Mouse (Mus musculus) CD8-positive naive resting alpha-beta T cell, adult 2 months (primary cell): ENCODE measurements around the gene Hspa1a.
"Not testable (repeated sequence)": the region's sequence is repeated elsewhere in the genome, so short reads cannot be mapped to it uniquely, and the experiment has no call there.

ENCODE experiments used
- DNase-seq, 2 experiments: peaks; one replicate each; pipeline ENCODE4 v3.0.0; 2022; ENCODE audit warnings: low read depth in 2 of 2, low spot score in 2 of 2

Hspa1a gene

GRCm38 (mm10) chr17:34948721-34949552 lies 23.0 kb downstream of the Hspa1a start:
- not testable (repeated sequence) for DNase-seq

- DNase-seq = peak in 1 of 2 experiments; percentile 19
These were observed 24.4 kb downstream of the Hspa1a start for GRCm38 (mm10) chr17:34947606-34948005.

GRCm38 (mm10) chr17:34946486-34947140 lies 25.3 kb downstream of the Hspa1a start:
- DNase-seq = no peak

GRCm38 (mm10) chr17:34944362-34944761 lies 27.6 kb downstream of the Hspa1a start:
- DNase-seq = no peak

GRCm38 (mm10) chr17:34943128-34943815 lies 28.7 kb downstream of the Hspa1a start:
- DNase-seq = no peak

- DNase-seq = no peak
These were observed 30.5 kb downstream of the Hspa1a start for GRCm38 (mm10) chr17:34941344-34942041.

- DNase-seq = no peak
These were observed 33.9 kb downstream of the Hspa1a start for GRCm38 (mm10) chr17:34937960-34938505.

GRCm38 (mm10) chr17:34934830-34935229 lies 37.1 kb downstream of the Hspa1a start:
- no peak for DNase-seq

- DNase-seq = no peak
These were observed 37.9 kb downstream of the Hspa1a start for GRCm38 (mm10) chr17:34934031-34934430.

- peak in 1 of 2 experiments; percentile 27 for DNase-seq
These were observed 39.7 kb downstream of the Hspa1a start for GRCm38 (mm10) chr17:34932287-34932686.

GRCm38 (mm10) chr17:34931735-34932098 lies 40.2 kb downstream of the Hspa1a start:
- peak; percentile 28 to 49 for DNase-seq

- DNase-seq = peak; percentile 91 to 93
These were observed 40.8 kb downstream of the Hspa1a start, which contains the start of gene Neu1 for GRCm38 (mm10) chr17:34931061-34931734. TSS of gene Neu1 (plus strand) at chr17:34931253.

- DNase-seq = no peak
These were observed 43.1 kb downstream of the Hspa1a start for GRCm38 (mm10) chr17:34928841-34929240.

- DNase-seq = no peak
These were observed 44.5 kb downstream of the Hspa1a start for GRCm38 (mm10) chr17:34927306-34928019.

GRCm38 (mm10) chr17:34924258-34924657 lies 47.7 kb downstream of the Hspa1a start:
- no peak for DNase-seq

- DNase-seq = no peak
These were observed 49.0 kb downstream of the Hspa1a start for GRCm38 (mm10) chr17:34922939-34923338.
